Mouse (Mus musculus): ENCODE data around the gene Mfsd1. TPM values are rescaled to one million over a fixed set of nuclear protein-coding genes. Genes with fewer than 3 reads are reported as not detected.

Mfsd1 gene
- polyA plus RNA-seq, 1 experiment from 2014 or later, result 59.6 TPM

GRCm38 (mm10) chr3:67572918-67573317 lies 9.6 kb upstream of the Mfsd1 start:
- H3K27ac ChIP-seq (replicated peaks), result no peak overlapping the region
- no peaks in the 10 kb centered on the region for H3K9me3 ChIP-seq
- 67% methylated on average over 4 of the region's 4 CpGs for WGBS
- H3K4me3 ChIP-seq, result no peak overlapping the region
- peak; percentile 46 for DNase-seq (ENCODE audit: low spot score)
- no peaks in the 10 kb centered on the region for H3K36me3 ChIP-seq (replicated peaks)
- H3K4me1 ChIP-seq, result 0 out of 2 replicates have a peak, but pooled peaks cover 3% of the 10 kb centered on the region
- H3K27me3 ChIP-seq (replicated peaks; ENCODE audit: low read depth, poor library complexity, severe bottlenecking), result no peaks in the 10 kb centered on the region

- no peak overlapping the region for H3K4me3 ChIP-seq
- DNase-seq (ENCODE audit: low spot score), result no peak
- H3K36me3 ChIP-seq (replicated peaks), result no peaks in the 10 kb centered on the region
- H3K27ac ChIP-seq (replicated peaks), result no peak overlapping the region
- no peaks in the 10 kb centered on the region for H3K4me1 ChIP-seq
- H3K9me3 ChIP-seq, result no peaks in the 10 kb centered on the region
- WGBS, result 3% methylated on average over 1 of the region's 1 CpGs
- no peaks in the 10 kb centered on the region for H3K27me3 ChIP-seq (replicated peaks; ENCODE audit: low read depth, poor library complexity, severe bottlenecking)
These were observed 9.0 kb upstream of the Mfsd1 start for GRCm38 (mm10) chr3:67573523-67573922.

GRCm38 (mm10) chr3:67576248-67576647 lies 6.3 kb upstream of the Mfsd1 start:
- Histone ChIP-seq H3K9me3 (no peaks in the 10 kb centered on the region), H3K4me3 (no peak overlapping the region), H3K4me1 (no peaks in the 10 kb centered on the region), H3K27me3 (replicated peaks; ENCODE audit: low read depth, poor library complexity, severe bottlenecking) (no peaks in the 10 kb centered on the region; the same call in 1 of the 2 replicates), H3K27ac (replicated peaks) (no peak overlapping the region), H3K36me3 (replicated peaks) (no peaks in the 10 kb centered on the region)
- DNase-seq (ENCODE audit: low spot score), result no peak
- WGBS, result 92% methylated on average over 2 of the region's 2 CpGs

- no peaks in the 10 kb centered on the region for H3K36me3 ChIP-seq (replicated peaks)
- 86% methylated on average over 6 of the region's 6 CpGs for WGBS
These were observed 5.8 kb upstream of the Mfsd1 start for GRCm38 (mm10) chr3:67576724-67577123.

GRCm38 (mm10) chr3:67583125-67583845 lies 744 bp downstream of the Mfsd1 start:
- Histone ChIP-seq H3K4me3 (peak overlapping the region; percentile 95), H3K4me1 (peaks cover 15% of the 10 kb centered on the region), H3K9me3 (no peaks in the 10 kb centered on the region), H3K27ac (replicated peaks) (peak overlapping the region; percentile 83), H3K27me3 (replicated peaks; ENCODE audit: low read depth, poor library complexity, severe bottlenecking) (no peaks in the 10 kb centered on the region; the same call in 1 of the 2 replicates), H3K36me3 (replicated peaks) (peaks cover 29% of the 10 kb centered on the region)
- no peak for DNase-seq (ENCODE audit: low spot score)
- 21% methylated on average over 16 of the region's 16 CpGs for WGBS

More at GRCm38 (mm10) chr3:67576724-67577123, 5.8 kb upstream of the Mfsd1 start:
- Histone ChIP-seq H3K27ac (replicated peaks) (no peak overlapping the region), H3K4me1 (no peaks in the 10 kb centered on the region; the same call in 1 of the 2 replicates), H3K27me3 (replicated peaks; ENCODE audit: low read depth, poor library complexity, severe bottlenecking) (no peaks in the 10 kb centered on the region; the same call in 1 of the 2 replicates), H3K4me3 (no peak overlapping the region), H3K9me3 (no peaks in the 10 kb centered on the region)
- DNase-seq (ENCODE audit: low spot score), result no peak

GRCm38 (mm10) chr3:67583846-67584186 lies 1.3 kb downstream of the Mfsd1 start:
- peaks cover 15% of the 10 kb centered on the region for H3K4me1 ChIP-seq
- peak overlapping the region; percentile 95 for H3K4me3 ChIP-seq
- no peaks in the 10 kb centered on the region; the same call in 1 of the 2 replicates for H3K27me3 ChIP-seq (replicated peaks; ENCODE audit: low read depth, poor library complexity, severe bottlenecking)
- no peak overlapping the region for H3K27ac ChIP-seq (replicated peaks)
- no peak for DNase-seq (ENCODE audit: low spot score)
- no peaks in the 10 kb centered on the region for H3K9me3 ChIP-seq
- 80% methylated on average over 6 of the region's 6 CpGs for WGBS
- H3K36me3 ChIP-seq (replicated peaks), result peaks cover 32% of the 10 kb centered on the region

- Histone ChIP-seq H3K4me3 (no peak overlapping the region), H3K27me3 (replicated peaks; ENCODE audit: low read depth, poor library complexity, severe bottlenecking) (no peaks in the 10 kb centered on the region), H3K9me3 (no peaks in the 10 kb centered on the region), H3K4me1 (peaks cover 15% of the 10 kb centered on the region), H3K27ac (replicated peaks) (no peak overlapping the region), H3K36me3 (replicated peaks) (peaks cover 59% of the 10 kb centered on the region)
- DNase-seq (ENCODE audit: low spot score), result no peak
- 91% methylated on average over 2 of the region's 2 CpGs for WGBS
These were observed 4.0 kb downstream of the Mfsd1 start for GRCm38 (mm10) chr3:67586511-67586910.

GRCm38 (mm10) chr3:67587430-67587829 lies 4.9 kb downstream of the Mfsd1 start:
- no peak overlapping the region for H3K4me3 ChIP-seq
- peaks cover 10% of the 10 kb centered on the region for H3K4me1 ChIP-seq
- H3K27ac ChIP-seq (replicated peaks), result no peak overlapping the region
- no peaks in the 10 kb centered on the region for H3K27me3 ChIP-seq (replicated peaks; ENCODE audit: low read depth, poor library complexity, severe bottlenecking)
- peaks cover 68% of the 10 kb centered on the region for H3K36me3 ChIP-seq (replicated peaks)
- DNase-seq (ENCODE audit: low spot score), result no peak
- H3K9me3 ChIP-seq, result no peaks in the 10 kb centered on the region
- WGBS, result 84% methylated on average over 9 of the region's 9 CpGs

- Histone ChIP-seq H3K4me3 (no peak overlapping the region), H3K4me1 (no peaks in the 10 kb centered on the region), H3K9me3 (no peaks in the 10 kb centered on the region), H3K27me3 (replicated peaks; ENCODE audit: low read depth, poor library complexity, severe bottlenecking) (no peaks in the 10 kb centered on the region), H3K27ac (replicated peaks) (no peak overlapping the region), H3K36me3 (replicated peaks) (peaks cover 62% of the 10 kb centered on the region)
- DNase-seq (ENCODE audit: low spot score), result no peak
- 92% methylated on average over 13 of the region's 13 CpGs for WGBS
These were observed 19.1 kb downstream of the Mfsd1 start for GRCm38 (mm10) chr3:67601616-67602138.

- H3K36me3 ChIP-seq (replicated peaks), result no peaks in the 10 kb centered on the region
- no peak overlapping the region for H3K4me3 ChIP-seq
- no peak overlapping the region for H3K27ac ChIP-seq (replicated peaks)
- no peaks in the 10 kb centered on the region for H3K9me3 ChIP-seq
- no peak for DNase-seq (ENCODE audit: low spot score)
- no peaks in the 10 kb centered on the region for H3K27me3 ChIP-seq (replicated peaks; ENCODE audit: low read depth, poor library complexity, severe bottlenecking)
- no peaks in the 10 kb centered on the region for H3K4me1 ChIP-seq
These were observed 35.7 kb downstream of the Mfsd1 start for GRCm38 (mm10) chr3:67618222-67618621.

GRCm38 (mm10) chr3:67624629-67625028 lies 42.1 kb downstream of the Mfsd1 start:
- Histone ChIP-seq H3K27ac (replicated peaks) (no peak overlapping the region), H3K4me1 (no peaks in the 10 kb centered on the region), H3K4me3 (no peak overlapping the region), H3K36me3 (replicated peaks) (no peaks in the 10 kb centered on the region), H3K27me3 (replicated peaks; ENCODE audit: low read depth, poor library complexity, severe bottlenecking) (no peaks in the 10 kb centered on the region), H3K9me3 (no peaks in the 10 kb centered on the region)
- WGBS, result 86% methylated on average over 1 of the region's 1 CpGs
- DNase-seq (ENCODE audit: low spot score), result no peak

GRCm38 (mm10) chr3:67643135-67643534 lies 60.6 kb downstream of the Mfsd1 start:
- Histone ChIP-seq H3K27me3 (replicated peaks; ENCODE audit: low read depth, poor library complexity, severe bottlenecking) (no peaks in the 10 kb centered on the region), H3K36me3 (replicated peaks) (no peaks in the 10 kb centered on the region), H3K9me3 (no peaks in the 10 kb centered on the region), H3K27ac (replicated peaks) (no peak overlapping the region), H3K4me3 (no peak overlapping the region), H3K4me1 (no peaks in the 10 kb centered on the region)
- WGBS, result 85% methylated on average over 3 of the region's 3 CpGs
- no peak for DNase-seq (ENCODE audit: low spot score)

All from embryonic facial prominence, embryonic 10.5 days (tissue).